Mouse (Mus musculus) hindbrain, embryonic 14.5 days (tissue): ENCODE measurements around the gene Guca1a. TPM values are rescaled to one million over a fixed set of nuclear protein-coding genes. Genes with fewer than 3 reads are reported as not detected.

ENCODE experiments used
- ATAC-seq: fragments of 200-750 bp; cut with Nextera tagmentation; 2 replicates; pipeline ENCODE4 v1.8.0; 2017; ENCODE audit warnings: moderate number of reproducible peaks, mild to moderate bottlenecking, moderate TSS enrichment, moderate library complexity; ENCODE audit not compliant: low FRiP score
- DNase-seq: peaks from one replicate; pipeline ENCODE4 v3.0.0-alpha.2; 2015; ENCODE audit warnings: low spot score
- H3K27ac ChIP-seq: fragments of 300-500 bp; sonication (generic); 2 replicates; pipeline ENCODE4 v1.5.1; 2014; ENCODE audit warnings: mild to moderate bottlenecking, moderate library complexity
- H3K27me3 ChIP-seq: fragments of 300-500 bp; sonication (generic); 2 replicates; pipeline ENCODE4 v1.6.1; 2014; ENCODE audit warnings: mild to moderate bottlenecking, low read length, mixed read lengths; ENCODE audit not compliant: control insufficient read depth, insufficient read depth
- H3K36me3 ChIP-seq: fragments of 300-500 bp; sonication (generic); replicated peaks from 2 replicates; pipeline ENCODE4 v1.6.1; 2014; ENCODE audit not compliant: control insufficient read depth, insufficient read depth
- H3K4me1 ChIP-seq: fragments of 300-500 bp; sonication (generic); replicated peaks from 2 replicates; pipeline ENCODE4 v1.6.1; 2014; ENCODE audit warnings: antibody characterized with exemption, low read length, mixed read lengths; ENCODE audit not compliant: control insufficient read depth, insufficient read depth
- H3K4me2 ChIP-seq: fragments of 300-500 bp; sonication (generic); replicated peaks from 2 replicates; pipeline ENCODE4 v1.6.1; 2014; ENCODE audit warnings: mild to moderate bottlenecking, moderate library complexity
- H3K4me3 ChIP-seq: fragments of 300-500 bp; sonication (generic); replicated peaks from 2 replicates; pipeline ENCODE4 v1.5.1; 2014; ENCODE audit warnings: mild to moderate bottlenecking, low read length
- H3K9ac ChIP-seq: fragments of 300-500 bp; sonication (generic); 2 replicates; pipeline ENCODE4 v1.6.1; 2014
- H3K9me3 ChIP-seq: fragments of 300-500 bp; sonication (generic); 2 replicates; pipeline ENCODE4 v1.6.1; 2016; ENCODE audit warnings: low read length; ENCODE audit not compliant: control insufficient read depth
- WGBS: fragments of 180-500 bp; shearing (Covaris S2); extraction: QIAGEN DNeasy Blood & Tissue Kit; methylation state at CpG from one replicate; pipeline ENCODE4 v1.1.7; 2014; 5-methylcytosine and 5-hydroxymethylcytosine counted together
- polyA plus RNA-seq: library from polyadenylated mRNA; unstranded; fragments of >200 nt; fragmentation: Nextera tagmentation; extraction: Ambion mirVana; gene quantifications from 2 replicates; pipeline ENCODE4 v1.2.1, GENCODE M21; 2014

The Guca1a gene
- polyA plus RNA-seq, 1 experiment from 2014 or later, result 0.31 TPM

DNA sequence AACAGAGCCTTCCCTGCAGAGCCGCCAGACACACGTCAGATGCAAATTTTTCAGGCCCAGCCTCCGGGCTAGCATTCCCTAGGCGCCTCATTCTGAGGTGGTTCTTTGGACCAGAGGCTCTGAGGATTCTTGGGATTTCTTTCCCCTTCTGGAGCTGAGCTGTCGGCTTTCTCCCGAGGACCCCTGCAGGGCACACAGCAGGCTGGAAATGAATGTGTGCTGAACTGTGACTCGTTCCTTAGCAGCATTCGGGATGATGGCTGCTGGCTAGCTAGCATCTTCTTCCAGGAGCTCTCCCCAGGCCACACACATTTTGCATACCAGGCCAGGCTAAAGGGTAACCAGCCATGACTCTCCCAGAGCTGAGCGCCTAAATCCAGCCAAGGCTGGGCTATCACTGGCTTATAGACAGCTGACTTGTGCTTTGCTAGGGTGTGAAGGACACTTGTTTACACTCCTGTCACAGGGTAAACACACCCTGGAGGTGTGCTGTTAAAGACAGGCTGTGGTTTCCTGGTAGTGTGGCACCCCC lies 40.0 kb upstream of the Guca1a start:
- peak; percentile 46; the same call in 1 of the 2 replicates for ATAC-seq
- Histone ChIP-seq H3K9ac (no peak overlapping the region), H3K36me3 (no peaks in the 10 kb centered on the region), H3K4me1 (peaks cover 11% of the 10 kb centered on the region; the same call in 1 of the 2 replicates), H3K4me3 (no peak overlapping the region), H3K27ac (peak overlapping the region; percentile 23; the same call in 1 of the 2 replicates), H3K4me2 (no peak overlapping the region), H3K27me3 (peaks cover 41% of the 10 kb centered on the region), H3K9me3 (no peaks in the 10 kb centered on the region)
- no peak for DNase-seq
- WGBS, result 8% methylated on average over 9 of the region's 9 CpGs

DNA sequence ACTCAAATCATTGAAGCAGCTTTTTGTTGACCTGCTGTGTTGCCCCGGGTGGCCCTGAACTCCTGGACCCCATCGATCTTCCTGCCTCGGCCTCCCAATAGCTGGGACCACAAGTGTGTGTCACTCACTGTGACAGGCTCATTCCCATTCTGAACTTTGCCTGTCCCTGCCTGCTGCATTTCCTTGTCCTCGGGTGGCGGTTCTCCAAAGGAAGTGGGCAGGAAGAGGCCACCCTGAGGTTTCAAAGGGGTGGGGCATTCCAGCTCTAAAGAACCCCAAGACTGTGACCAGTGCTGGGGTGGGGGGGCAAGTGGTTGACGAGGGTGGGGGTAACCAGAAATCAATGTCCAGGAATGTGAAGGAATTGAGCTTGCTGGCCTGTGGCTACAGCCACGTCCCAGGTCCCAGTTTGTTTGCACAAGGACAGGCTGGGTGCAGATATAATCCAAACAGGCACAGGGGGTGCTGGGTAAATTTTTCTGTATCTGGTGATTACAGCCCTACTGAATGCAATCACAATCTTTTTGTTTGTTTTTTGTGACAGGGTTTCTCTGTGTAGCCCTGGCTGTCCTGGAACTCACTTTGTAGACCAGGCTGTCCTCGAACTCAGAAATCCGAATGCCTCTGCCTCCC lies 39.1 kb upstream of the Guca1a start:
- H3K27ac ChIP-seq, result no peak overlapping the region
- H3K4me1 ChIP-seq, result peaks cover 11% of the 10 kb centered on the region; the same call in 1 of the 2 replicates
- ATAC-seq, result no peak
- no peaks in the 10 kb centered on the region for H3K9me3 ChIP-seq
- H3K27me3 ChIP-seq, result peaks cover 48% of the 10 kb centered on the region
- no peak overlapping the region for H3K4me2 ChIP-seq
- no peak overlapping the region for H3K9ac ChIP-seq
- H3K4me3 ChIP-seq, result no peak overlapping the region
- WGBS, result 38% methylated on average over 9 of the region's 9 CpGs
- H3K36me3 ChIP-seq, result no peaks in the 10 kb centered on the region
- no peak for DNase-seq

DNA sequence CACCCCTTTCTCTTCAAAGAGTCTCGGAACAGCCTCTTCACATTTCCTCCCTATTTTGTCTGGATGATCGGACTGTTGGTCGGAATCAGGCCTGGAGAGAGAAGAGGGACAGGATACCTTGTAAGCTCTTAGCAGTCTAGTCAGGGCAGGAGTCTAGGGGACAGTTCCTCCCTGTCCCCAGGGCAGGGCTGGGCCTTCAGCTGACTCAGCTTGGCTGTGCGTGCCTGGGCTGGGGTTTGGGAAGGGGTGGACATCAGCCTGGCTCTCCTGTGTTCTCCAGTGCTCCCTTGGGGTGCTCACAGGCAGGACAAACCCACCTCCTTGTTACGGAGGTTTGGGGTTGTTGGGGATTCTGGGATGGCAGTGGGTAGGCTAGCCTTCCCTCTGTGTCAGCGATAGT lies 38.2 kb upstream of the Guca1a start:
- no peak overlapping the region for H3K27ac ChIP-seq
- H3K9ac ChIP-seq, result no peak overlapping the region
- ATAC-seq (no peak), DNase-seq (no peak)
- H3K36me3 ChIP-seq, result no peaks in the 10 kb centered on the region
- no peak overlapping the region for H3K4me2 ChIP-seq
- WGBS, result 73% methylated on average over 6 of the region's 6 CpGs
- peaks cover 48% of the 10 kb centered on the region for H3K27me3 ChIP-seq
- no peak overlapping the region for H3K4me3 ChIP-seq
- H3K4me1 ChIP-seq, result peaks cover 11% of the 10 kb centered on the region; the same call in 1 of the 2 replicates
- no peaks in the 10 kb centered on the region for H3K9me3 ChIP-seq

DNA sequence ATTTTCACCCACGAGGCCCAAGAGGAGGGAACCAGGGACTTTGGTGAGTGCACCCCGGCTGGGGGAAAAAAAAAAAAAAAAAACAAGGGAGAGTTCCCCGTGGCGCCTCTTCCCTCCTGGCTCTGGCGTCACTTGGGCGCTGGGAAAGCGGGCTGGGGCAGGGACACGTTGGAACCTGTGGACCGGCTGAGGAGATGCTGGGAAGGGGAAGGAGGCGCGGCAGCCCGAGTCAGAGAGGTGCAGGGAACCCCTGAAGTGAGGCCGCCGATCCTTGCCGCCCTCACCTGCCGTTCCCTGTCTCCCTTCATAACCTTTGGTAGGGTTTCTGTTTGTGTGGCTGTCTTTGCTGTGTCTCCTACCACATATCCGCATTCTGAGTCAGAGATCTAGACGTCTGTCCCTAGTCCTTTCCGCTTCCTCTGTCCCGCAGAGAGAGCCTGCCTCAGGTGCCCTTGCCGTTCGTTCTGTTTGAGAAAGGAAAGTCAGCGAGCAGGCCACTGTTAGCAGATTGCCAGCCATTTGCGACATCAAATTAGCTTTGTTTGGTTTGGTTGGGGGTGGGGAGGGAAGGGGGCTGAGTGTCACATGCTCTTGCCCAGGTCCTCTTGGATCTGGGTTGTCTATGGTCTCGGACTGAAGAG lies 36.6 kb upstream of the Guca1a start, which contains the start of gene 1700001C19Rik:
TSS of gene 1700001C19Rik (minus strand) at position 470 of the 641 bp plus-strand sequence.
- Histone ChIP-seq H3K27ac (no peak within 1 kb of the TSS), H3K27me3 (peaks cover 48% of the 10 kb centered on the region), H3K4me2 (peak within 1 kb of the TSS; percentile 75), H3K9ac (peak within 1 kb of the TSS; percentile 38), H3K4me3 (peak within 1 kb of the TSS; percentile 35), H3K4me1 (peaks cover 11% of the 10 kb centered on the region; the same call in 1 of the 2 replicates), H3K36me3 (no peaks in the 10 kb centered on the region), H3K9me3 (no peaks in the 10 kb centered on the region)
- ATAC-seq (no peak), DNase-seq (no peak)
- WGBS, result 3% methylated on average over 20 of the region's 25 CpGs

DNA sequence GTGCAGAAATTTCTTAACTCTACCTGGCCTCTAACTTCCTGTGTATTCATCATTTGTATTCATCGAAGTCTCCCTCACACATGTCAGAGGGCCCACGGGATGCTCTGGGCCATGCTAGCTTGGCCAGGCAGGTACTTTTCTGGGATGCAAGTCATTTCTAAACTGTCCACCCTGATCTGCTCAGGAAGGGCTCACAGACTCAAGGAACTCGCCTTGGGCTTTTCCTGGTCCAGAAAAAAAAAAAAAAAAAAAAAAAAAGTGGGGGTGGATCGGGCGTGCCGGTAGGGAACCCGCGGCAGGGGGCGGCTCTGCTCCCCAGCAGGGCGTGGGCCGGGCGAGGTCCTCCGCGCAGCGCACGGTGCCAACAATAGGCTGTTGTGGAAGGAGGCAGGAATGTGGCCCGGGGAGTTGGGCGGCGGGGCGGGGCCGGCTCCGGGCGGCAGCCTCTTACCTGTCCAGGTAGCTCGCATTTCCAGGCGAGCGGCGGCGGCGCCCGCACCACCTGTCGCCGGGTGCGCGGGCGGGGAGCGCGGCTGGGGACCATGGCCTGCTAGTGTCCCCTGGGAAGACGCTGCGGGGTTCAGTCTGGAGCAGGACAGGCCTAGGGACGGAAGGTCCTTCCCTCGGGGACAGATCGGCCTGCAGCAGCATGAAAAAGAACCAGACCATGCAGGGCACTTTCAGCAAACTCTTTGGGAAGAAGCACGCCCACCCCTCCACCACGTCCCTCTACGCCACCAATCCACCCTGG lies 35.9 kb upstream of the Guca1a start, which contains the start of gene AI661453:
TSS of gene AI661453 (plus strand) at position 460 of the 751 bp plus-strand sequence.
- ATAC-seq (no peak), DNase-seq (no peak)
- no peak within 1 kb of the TSS for H3K27ac ChIP-seq
- no peaks in the 10 kb centered on the region for H3K36me3 ChIP-seq
- no peaks in the 10 kb centered on the region for H3K9me3 ChIP-seq
- H3K4me3 ChIP-seq, result peak within 1 kb of the TSS; percentile 35
- H3K27me3 ChIP-seq, result peaks cover 48% of the 10 kb centered on the region
- H3K9ac ChIP-seq, result peak within 1 kb of the TSS; percentile 38
- WGBS, result 1% methylated on average over 45 of the region's 45 CpGs
- H3K4me1 ChIP-seq, result peaks cover 11% of the 10 kb centered on the region; the same call in 1 of the 2 replicates
- H3K4me2 ChIP-seq, result peak within 1 kb of the TSS; percentile 75

- Histone ChIP-seq H3K27me3 (peaks cover 9% of the 10 kb centered on the region), H3K4me1 (peaks cover 6% of the 10 kb centered on the region; the same call in 1 of the 2 replicates), H3K27ac (no peak overlapping the region), H3K9ac (no peak overlapping the region), H3K9me3 (no peaks in the 10 kb centered on the region), H3K4me2 (no peak overlapping the region), H3K36me3 (no peaks in the 10 kb centered on the region), H3K4me3 (no peak overlapping the region)
- ATAC-seq (no peak), DNase-seq (no peak)
- WGBS, result 68% methylated on average over 5 of the region's 5 CpGs
Observed at GRCm38 (mm10) chr17:47430815-47431214, 30.4 kb upstream of the Guca1a start.

DNA sequence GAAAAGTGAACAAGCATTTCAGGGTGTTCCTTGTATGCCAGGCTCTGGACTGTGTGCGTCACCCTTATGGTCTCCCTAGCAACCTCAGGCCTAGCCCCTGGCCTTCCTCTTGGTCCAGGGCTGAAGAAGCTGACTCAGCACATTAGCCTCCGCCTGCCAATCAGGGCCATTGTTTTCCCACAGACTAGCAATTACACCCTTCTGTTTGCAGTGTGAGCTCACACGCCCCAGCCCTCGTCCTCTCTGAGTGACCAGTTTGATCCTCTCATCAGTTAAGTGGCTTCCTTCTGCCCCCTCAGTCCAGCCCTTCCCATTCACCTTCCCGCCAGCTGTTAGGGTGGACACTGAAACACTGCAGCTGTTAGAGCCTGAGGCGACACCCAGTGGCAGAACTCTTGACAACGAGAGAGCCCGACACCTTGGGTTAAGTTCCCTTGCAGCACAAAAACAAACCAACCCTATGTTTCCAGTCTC lies 28.5 kb upstream of the Guca1a start:
- peaks cover 6% of the 10 kb centered on the region; the same call in 1 of the 2 replicates for H3K4me1 ChIP-seq
- ATAC-seq, result peak; percentile 51; the same call in 1 of the 2 replicates
- WGBS, result 3% methylated on average over 8 of the region's 8 CpGs

GRCm38 (mm10) chr17:47427316-47427715 lies 26.9 kb upstream of the Guca1a start:
- Histone ChIP-seq H3K27me3 (no peaks in the 10 kb centered on the region), H3K27ac (no peak overlapping the region), H3K4me2 (no peak overlapping the region), H3K36me3 (no peaks in the 10 kb centered on the region), H3K4me3 (no peak overlapping the region), H3K4me1 (peaks cover 6% of the 10 kb centered on the region; the same call in 1 of the 2 replicates), H3K9ac (no peak overlapping the region), H3K9me3 (no peaks in the 10 kb centered on the region)
- no peak for ATAC-seq
- DNase-seq, result no peak
- WGBS, result 74% methylated on average over 6 of the region's 6 CpGs

More for the DNA sequence above, 28.5 kb upstream of the Guca1a start:
- peak overlapping the region; percentile 35 for H3K4me2 ChIP-seq
- no peaks in the 10 kb centered on the region for H3K9me3 ChIP-seq
- H3K9ac ChIP-seq, result no peak overlapping the region; the same call in 1 of the 2 replicates
- H3K4me3 ChIP-seq, result no peak overlapping the region
- no peaks in the 10 kb centered on the region for H3K27me3 ChIP-seq
- H3K27ac ChIP-seq, result no peak overlapping the region
- peak; percentile 61 for DNase-seq
- H3K36me3 ChIP-seq, result no peaks in the 10 kb centered on the region
